Mouse (Mus musculus): ENCODE data around the gene Xpnpep1.

The Xpnpep1 gene

DNA sequence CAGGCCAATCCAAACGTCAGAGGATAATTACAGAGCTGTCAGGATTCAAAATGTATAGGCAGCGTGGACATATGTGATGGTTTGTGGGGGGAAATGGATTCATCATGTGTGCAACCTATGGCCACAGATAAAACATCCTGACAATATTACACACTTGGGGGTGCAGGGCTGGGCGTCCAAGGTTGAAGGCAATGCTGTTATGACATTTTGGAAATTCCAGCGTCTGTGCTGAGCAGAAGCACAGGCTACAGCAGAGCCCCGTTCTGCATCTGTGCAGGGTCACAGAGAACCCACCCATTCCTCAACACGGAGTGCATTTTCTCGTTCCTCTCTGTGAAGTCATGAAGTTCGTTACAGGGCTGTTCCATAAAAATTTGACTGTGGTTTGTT, 25.0 kb upstream of the Xpnpep1 start:
- DNase-seq, result no peak

DNA sequence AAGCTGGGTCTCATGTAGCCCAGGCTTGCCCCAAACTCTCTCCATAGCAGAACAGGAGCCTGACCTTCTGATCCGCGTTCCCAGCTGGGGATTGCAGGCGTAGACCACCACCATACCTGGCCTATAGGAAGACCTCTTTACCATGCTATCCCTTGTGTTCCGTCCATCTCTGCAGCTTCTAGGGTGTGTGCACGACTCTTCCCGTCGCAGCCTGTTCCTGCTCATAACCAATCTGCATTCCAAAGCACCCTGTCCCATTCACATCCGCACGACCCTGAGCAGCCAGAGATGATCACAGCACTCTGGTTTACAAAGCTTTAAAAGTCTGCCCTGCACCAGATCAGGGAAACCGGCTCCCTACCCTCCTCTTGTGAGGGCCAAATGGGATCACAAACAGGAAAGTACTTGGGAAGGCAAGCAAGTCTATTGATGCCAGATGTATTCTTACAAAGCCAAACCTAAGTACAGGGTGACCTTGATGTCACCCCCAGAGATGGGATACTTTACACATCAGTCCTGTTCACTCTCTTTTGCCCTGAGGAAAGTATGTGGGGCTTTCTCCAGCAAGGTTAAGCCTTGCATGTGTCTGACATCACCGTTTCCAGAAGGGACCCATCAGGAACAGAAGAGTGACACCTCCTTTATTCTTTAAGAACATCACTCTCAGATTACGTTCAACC, 24.4 kb upstream of the Xpnpep1 start:
- DNase-seq, result no peak

DNA sequence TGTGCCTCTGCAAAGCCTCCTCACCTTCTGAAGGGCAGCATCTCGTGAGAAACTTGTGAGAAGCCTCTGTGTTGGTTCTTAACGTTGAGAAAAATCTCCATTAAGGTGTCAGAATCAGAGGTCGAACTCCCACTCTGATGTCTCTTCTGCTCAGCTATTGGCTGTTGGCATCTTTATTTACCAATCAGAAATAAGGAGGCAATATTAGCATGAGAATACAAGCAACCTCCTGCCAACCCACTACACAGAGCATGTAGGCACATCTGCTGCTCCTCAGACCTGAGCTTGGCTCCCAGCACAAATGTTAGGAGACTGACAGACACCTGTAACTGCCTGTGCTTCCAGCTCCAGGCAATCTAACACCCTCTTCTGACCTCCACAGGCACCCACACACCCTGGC, 22.0 kb upstream of the Xpnpep1 start:
- DNase-seq, result no peak

DNA sequence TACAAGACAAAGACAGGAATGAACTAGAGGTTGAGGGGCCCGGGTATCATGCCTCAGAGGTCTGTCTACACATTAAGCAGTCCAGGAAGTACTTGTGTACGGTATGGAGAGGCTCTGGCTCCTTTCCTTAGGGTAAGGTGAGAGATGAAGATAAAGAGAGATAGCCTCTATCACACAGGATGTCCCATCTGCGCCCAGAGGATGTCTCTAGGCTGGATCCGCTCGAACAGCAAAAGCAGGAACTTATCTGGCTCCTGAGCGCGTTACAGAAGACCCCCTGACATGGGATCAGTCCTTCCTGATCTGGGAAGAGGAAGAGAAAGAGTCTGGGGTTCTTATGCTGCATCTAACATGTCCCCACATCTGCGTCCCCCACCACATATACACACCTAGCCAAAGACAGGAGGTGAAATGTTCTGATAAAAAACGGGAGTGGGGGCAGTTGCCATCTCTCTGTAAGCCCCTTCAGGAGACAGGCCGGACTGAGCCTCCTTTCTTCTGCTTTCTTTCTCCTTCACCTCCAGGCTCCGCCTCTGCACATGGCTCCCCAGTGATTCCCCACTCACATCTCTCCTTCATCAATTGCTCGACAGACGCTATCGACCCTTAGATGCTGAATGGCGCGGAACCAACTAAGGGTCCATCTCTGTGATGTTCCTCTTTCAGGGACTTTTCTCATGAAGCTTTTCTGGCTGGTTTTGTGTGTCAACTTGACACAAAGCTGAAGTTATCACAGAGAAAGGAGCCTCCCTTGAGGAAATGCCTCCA, 19.5 kb upstream of the Xpnpep1 start:
- DNase-seq, result no peak

DNA sequence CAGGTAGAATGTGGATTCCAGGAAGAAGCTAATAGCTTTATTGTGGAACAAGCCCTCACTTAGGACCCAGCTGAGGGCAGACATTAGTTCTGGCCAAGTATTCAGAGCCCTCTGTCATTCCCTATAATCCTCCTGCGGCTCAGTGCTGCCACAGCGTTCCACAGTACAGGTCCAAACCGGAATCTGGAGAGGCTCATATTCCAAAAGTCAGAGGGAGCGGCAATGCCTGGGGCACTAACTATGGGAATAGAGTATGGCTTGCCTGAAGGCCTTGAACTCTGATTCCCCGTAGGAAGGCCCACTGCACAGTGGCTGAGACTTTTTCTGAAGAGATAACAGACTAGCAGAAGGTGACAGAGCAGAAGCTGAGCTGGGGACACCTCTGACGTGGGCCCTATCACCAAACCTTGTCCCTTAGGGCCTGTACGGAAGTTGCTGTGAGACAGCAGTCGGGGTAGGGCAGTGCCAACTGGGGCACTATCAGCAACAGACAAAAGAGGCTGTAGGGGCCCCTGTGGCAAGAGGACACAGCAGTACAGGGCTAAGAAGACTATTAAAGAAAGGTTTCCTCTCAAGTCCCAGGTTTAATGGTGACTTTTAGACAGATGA, 18.8 kb upstream of the Xpnpep1 start:
- no peak for DNase-seq

DNA sequence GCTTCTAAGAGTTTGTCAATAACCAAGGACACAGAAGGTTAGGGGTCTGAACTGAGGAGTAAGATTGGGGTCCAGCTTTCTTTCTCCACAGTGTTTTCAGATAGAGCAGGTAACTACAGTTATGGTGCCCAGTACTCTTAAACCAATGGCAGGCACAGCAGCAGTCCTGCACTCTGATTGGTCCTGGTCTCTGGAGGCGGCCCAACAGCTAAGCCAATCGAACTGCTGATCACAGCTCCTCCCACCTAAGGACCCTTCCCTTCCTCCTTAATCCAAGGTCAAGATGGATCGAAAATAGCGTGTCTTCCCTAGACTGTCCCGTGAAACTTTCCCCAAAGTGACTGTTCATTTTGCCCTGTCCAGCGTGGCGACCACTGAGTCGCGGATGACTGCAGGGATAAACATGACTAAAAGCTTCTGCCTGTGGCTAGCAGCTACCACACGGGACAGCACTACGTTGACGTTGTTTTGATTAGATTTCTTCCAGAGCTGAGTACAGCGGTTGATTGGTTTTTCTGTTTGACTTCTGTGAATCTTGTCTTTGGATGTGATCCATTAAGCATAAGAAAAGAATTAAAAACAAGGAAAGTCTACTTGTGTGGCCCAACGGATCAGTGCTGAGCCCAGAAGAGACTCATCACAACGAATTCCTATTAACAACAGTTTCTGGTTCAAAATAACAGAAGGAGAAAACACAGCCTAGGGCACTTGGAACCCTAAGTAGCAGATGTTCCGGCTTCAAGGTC, 18.1 kb upstream of the Xpnpep1 start:
- no peak for DNase-seq

DNA sequence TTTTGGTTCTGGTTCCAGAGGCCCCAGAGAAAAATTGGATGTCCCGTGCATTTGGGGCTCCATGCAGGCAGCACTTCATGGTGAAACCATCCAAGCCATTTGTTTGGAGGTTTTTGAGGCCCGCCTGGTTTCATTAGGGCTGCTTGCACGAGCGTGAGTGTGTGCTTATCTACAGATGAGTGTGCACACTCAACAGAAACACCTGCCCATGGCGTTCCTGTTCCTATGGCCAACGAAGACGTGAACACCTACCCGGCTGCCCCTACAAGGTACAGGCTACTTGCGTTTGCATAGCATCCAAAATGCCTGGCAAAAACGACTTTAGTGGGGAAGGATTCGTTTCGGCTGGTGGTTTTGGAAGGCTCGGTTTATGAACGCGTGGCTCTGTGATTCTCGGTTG, 13.3 kb upstream of the Xpnpep1 start:
- no peak for DNase-seq

DNA sequence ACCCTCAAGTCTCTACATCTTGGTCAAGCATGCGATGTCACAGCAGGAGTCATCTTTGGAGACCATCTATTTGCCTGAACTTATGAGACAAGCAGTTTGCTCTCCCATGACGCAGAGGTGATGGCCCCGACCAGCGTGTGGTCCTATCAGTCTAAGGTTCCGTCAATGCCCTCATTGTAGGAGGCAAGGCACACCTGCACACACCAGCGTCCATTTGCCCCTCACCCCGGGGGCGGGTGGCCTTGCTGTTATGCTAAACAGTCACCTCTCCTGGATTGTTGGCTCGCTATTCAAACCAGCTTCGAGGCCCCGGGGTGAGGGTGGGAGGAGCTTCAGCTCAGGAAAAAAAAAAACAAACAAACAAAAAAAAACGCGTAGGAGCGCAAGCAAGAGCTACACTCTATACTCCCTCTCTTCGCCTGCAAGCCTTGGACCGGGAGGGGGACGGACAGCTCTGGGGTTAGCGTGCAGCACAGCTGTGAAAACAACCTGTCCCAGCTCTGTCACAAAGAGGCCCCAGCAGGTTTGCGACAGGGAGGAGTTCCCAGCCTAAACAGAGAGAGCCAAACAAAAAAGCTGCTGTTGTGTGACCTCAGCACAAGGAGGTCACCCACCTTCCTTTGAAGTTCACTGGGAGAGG, 12.1 kb upstream of the Xpnpep1 start:
- DNase-seq, result no peak

DNA sequence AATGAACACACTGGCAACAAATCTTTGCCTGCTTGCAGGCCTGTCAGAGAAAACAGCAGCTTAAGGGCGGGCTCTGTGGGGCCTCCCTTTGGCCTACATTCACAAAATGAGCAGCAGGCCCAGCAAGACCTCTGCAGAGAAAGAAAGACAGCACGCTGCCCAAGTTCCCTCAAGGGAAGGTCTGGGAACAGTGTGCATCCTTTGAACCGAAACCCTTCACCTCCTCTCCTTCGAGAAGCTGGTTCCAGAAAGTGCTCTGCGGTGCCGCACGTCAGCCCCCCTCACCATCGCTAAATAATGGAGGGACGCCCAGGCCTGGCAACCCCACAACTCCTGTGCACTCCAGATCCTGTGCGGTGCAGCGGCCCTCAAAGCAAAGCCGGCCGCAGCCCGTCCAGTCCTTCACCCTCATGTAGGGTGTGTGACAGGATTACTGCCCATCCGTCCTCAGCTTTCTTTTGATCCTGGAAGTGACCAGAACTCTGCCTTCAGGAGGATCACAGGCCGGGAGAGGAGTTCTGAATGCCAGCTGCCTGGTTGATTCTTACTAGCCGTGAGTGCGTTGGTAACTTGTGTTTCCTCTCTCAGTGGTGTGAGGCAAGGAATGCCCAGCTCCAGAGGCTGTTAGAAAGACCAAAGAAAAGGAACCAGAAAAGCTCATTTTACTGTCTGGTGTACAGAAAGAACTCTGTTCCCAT, 11.4 kb upstream of the Xpnpep1 start:
- no peak for DNase-seq

DNA sequence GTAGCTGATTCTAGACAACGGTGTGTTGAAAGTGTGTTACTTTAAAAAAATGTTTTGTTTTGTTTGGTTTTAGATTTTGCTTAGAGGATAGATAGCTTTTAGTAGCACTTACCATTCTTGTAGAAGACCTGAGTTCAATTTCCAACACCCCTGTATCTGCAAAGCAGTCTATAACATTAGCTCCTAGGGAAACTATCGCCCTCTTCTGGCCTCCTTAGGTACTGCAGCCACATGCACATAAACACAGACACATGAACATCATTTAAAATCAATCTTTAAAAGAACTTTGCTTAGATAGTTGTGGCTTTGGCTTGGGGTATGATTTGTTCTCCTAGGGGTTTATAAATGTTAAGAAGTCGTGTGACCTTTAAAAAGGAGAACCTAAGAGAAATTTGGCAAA, 10.1 kb upstream of the Xpnpep1 start:
- DNase-seq, result no peak

DNA sequence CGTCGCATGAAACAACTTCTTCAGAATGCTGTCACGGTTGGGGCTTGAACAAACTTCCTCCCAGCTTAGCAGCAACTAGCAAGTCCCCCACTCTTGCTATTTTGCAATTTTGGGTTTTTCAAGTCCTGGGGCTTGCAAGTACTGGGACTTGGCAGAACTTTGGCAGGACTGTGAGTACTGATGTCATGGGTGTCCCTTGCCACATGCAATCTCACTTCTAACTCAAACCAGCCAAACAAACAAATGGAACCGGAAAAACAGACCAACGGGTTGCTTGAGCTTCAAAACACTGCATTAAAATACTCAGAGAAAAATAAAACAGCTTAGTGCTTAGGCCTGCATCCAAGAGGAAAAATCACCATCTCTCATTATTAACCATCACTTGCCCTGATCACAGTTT, 7.2 kb upstream of the Xpnpep1 start:
- DNase-seq, result no peak

DNA sequence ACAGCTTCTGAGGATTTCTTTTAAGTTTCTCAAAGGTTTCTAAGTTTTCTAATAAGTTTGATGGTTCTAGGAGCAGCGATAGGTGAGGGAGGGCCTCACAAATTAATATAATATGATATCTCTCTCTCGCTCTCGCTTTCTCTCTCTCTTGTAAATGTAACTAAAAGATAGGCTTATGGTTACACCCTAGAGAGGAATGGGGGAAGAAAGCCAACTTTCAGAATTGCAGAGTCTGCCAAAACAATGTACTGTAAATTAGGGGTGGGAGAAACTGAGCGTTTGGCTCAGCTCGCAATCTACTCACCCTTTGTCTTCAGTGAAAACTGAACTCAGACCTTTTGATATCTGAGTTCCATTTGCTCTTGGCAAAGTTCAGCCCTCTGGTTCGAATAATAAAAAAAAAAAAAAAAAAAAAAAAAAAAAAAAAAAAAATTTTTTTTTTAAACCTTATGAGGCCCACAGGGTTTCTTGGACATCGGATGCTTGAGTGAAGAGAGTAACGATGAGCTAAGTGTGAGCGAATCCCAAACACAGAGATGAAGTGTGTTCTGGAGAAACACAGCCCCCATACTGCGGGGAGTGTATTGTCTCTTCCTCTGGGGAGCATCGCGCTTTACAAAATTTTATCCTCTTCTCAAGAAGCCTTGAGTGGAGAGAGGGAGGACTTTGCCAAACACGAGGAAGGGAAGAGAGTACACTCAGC, 3.6 kb upstream of the Xpnpep1 start:
- no peak for DNase-seq

DNA sequence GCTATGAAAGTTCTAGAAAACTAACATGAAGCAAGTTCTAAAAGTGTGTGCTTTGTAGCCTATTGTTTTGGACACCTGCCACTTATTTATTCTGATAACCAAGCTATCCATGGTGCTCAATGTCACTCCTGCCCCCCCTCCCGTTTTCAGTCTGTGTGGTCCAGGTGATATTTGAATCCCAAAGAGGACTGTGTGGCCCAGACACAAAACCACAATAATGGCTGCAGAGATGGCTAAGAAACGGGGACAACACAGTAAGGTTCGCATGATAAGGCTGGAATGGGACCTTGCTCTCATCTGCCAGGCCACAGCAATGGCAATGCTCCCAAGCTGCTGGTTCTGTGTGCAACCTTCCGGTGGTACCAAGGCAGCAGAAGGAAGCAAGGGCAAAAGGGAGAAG, 1.6 kb upstream of the Xpnpep1 start:
- DNase-seq, result no peak

DNA sequence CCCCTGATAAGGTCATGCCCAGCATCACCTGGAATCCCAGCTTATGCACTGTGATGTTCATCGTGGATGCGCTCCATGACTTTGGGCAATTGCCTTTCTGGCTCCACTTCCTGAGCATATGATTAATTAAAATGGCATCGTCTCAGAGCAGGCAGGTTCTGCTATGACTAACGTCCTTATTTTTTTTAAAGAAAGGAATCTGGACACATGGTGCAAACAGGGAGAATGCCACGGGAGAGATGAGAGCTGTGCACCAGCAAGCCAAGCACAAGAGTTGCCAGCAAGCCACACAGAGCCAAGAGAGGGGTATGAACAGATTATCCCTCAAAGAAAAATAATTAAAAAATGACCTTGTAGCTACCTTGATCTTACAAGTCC, 1.1 kb upstream of the Xpnpep1 start:
- no peak for DNase-seq

DNA sequence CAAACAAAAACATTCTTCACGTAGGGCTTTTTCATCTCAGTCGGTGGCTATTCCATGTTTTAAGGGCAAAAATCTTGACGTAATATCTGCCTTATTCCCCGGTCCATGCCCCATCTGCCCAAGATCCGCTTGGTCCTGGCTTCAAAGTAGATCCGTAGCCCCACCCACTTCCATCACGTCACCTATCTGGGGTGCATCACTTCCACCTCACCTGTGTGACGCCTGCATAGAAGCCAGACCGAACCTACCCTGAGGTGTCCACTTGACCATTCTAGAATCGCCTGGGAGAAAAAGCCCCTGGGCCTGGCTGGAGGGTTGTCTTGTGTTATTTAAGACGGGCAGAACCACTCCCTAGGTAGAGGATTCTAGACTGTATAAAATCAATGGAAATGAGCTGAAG, 924 bp downstream of the Xpnpep1 start:
- no peak for DNase-seq

DNA sequence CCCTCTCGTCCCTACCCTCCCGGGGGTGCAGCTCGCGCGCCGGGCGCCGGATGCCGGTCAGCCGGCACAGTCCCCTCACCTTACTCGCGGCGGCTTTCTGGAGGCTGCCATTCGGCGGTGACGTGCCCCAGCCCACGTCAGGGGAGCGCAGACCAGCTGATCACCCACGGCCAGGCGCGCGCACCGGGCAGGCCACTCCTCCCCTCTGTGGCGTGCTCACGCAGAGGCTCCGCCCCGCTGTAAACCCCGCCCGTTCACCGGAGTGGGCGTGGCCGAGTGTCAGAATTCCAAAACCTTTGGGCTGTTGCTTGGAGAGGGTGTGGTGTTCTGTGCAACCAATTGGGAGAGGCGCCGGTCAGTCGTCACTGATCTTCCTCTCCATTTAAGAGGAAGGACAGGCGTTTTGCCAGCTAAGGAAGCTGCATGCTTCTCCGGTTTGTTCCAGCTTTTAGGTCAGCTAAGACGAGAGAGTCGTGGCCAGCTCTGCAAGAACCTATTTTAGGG, 1.5 kb downstream of the Xpnpep1 start:
- DNase-seq, result peak; percentile 99 to 100

DNA sequence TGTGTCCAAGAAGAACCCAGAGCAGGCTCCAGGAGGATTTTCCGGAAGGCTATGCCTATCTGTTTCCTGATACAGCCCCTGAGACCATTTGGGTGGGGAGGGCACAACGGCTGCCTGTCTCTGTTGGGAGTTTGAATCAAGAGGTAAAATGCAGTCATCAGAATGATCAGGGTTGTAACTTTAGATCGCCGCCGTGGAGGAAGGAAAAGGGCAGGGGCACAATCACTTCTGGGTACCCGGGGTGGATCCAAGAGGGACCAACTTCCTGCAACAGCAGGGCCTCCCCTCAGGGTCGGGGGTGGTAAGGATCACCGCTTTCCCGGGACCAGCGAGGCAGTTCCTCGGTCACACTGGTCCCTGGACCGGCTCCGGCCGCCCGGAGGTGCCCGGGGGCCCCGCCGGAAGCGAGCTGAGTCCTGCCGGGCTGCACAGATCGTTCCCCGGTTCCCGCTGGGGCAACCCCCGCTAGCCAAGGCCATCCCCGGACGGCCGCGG, 2.0 kb downstream of the Xpnpep1 start:
- no peak for DNase-seq

DNA sequence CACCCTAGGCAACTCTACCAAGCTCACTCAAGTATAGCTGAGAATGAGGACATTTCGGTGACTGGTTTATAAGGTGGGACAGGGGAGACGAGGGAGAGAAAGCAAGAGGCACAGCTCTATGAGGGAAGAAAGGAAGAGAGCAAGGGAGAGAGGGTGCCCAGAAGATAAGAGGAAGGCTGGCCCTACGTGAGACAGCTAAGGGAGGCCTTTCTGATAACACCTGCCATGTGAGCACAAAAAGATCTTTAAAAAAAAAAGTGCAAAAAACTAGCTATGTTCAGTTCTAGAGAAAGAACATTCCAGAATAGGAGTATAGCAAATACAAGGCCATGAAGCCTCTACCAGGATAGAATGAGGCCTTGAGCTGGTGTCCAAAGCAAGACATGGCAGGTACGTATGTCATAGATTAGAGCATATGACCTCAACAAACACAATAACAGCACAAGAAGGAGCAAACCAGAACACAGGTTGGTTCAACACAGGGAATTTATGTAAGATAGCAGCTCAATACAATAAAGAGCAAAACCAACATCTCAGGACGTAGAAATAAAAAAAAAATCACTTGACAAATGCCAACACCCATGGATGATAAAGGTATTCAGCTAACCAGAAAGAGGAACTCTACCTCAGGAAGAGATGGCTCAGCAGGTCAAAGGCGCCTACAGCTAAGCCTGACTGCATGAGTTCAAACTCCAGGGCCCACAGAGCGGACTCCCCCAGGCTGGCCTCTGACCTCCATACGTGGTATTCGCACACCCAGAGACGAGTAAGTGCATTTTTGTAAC, 6.7 kb downstream of the Xpnpep1 start:
- peak in 1 of 2 experiments; percentile 59 for DNase-seq

DNA sequence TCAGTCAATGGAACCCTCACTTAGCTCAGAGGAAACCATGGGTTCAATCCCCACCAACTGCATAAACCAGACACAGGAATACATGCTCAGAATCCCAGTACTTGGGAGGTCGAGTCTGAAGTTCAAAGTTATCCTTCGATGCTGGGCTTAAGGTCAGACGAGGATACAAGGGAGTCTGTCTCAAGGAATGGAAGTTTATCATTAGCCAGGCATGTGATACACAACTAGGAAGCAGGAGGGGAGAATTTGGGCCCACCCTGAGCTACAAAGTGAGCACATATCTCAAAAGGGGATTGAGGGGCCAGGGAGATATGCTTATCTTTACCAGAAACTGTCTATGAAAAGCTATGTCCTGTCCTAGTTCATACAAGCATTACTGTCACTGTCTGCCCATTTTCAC, 7.4 kb downstream of the Xpnpep1 start:
- peak; percentile 69 to 86 for DNase-seq

DNA sequence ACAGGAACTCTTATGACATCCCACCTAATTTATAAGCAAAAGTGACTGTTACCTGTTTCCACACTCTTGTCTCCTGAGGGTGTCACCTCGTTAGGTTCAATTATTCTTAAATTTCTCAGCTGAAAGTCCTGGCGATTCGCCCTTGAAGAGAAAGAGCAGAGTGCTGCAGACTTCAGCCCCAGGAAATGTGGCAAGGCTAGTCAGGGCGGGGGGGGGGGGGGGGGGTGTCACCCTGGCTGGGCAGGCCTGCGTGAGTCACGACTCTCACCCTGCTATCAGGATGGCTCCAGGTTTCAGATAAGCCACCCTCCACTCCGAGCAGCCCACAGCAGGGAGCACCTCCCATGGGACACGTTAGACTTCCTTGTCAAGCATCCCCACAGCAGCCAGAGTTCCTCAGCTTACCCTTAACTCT, 8.1 kb downstream of the Xpnpep1 start:
- DNase-seq, result no peak

DNA sequence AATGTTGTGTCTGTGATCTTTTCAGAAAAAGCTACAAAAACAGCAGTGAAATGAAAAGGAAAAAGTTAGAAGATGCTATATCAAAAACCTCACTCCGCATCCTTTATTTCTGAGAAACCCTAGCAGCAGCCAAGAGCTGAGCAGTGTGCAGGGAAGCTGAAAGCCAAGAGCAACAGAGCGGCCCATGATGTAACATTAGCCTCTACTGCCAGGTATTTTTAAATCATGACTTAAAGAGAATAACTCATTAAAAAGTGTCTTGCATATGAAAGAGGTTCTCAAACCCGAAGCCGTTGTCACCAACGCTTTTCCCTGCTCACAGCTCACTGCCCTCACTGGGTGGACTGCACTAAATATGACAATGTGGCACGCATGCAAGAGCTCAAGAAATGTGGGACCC, 9.7 kb downstream of the Xpnpep1 start:
- no peak for DNase-seq

Data from kidney, adult 8-10 months (tissue).